Mouse (Mus musculus) heart, embryonic 14.5 days (tissue): ENCODE results near the gene Col7a1. TPM values are rescaled to one million over a fixed set of nuclear protein-coding genes. Genes with fewer than 3 reads are reported as not detected.

Source experiments
- ATAC-seq: fragments of 200-750 bp; cut with Nextera tagmentation; 2 replicates; pipeline ENCODE4 v1.8.0; 2017; ENCODE audit warnings: low read depth, moderate TSS enrichment; ENCODE audit not compliant: insufficient number of reproducible peaks, insufficient read depth, low FRiP score
- H3K27ac ChIP-seq, 2 experiments: fragments of 200-500 bp in 1 of 2; fragments of 300-500 bp in 1 of 2; sonication (generic) in 1 of 2; replicated peaks in 1 of 2; 2 replicates each; pipeline ENCODE4 v1.5.1; 2012 to 2014; ENCODE audit warnings: low read depth in 2 of 2, low read length in 2 of 2, control low read depth in 1 of 2, mild to moderate bottlenecking in 1 of 2, mixed read lengths in 1 of 2; ENCODE audit not compliant: control insufficient read depth in 1 of 2, insufficient read depth in 1 of 2
- H3K27me3 ChIP-seq: fragments of 300-500 bp; sonication (generic); 2 replicates; pipeline ENCODE4 v1.6.1; 2014; ENCODE audit warnings: mild to moderate bottlenecking, low read length, control low read depth; ENCODE audit not compliant: control insufficient read depth, insufficient read depth
- H3K36me3 ChIP-seq: fragments of 300-500 bp; sonication (generic); 2 replicates; pipeline ENCODE4 v1.6.1; 2014; ENCODE audit warnings: mild to moderate bottlenecking, control low read depth, low read length, mixed read lengths; ENCODE audit not compliant: control insufficient read depth, insufficient read depth
- H3K4me1 ChIP-seq, 2 experiments: fragments of 200-500 bp in 1 of 2; fragments of 300-500 bp in 1 of 2; sonication (generic) in 1 of 2; 2 replicates each; pipeline ENCODE4 v1.6.1; 2012 to 2014; ENCODE audit warnings: low read length in 2 of 2, control low read depth in 1 of 2, mixed read lengths in 1 of 2; ENCODE audit not compliant: control insufficient read depth in 2 of 2, insufficient read depth in 2 of 2
- H3K4me2 ChIP-seq: fragments of 300-500 bp; sonication (generic); 2 replicates; pipeline ENCODE4 v1.6.1; 2014; ENCODE audit warnings: mild to moderate bottlenecking, low read length
- H3K4me3 ChIP-seq, 2 experiments: fragments of 200-500 bp in 1 of 2; fragments of 300-500 bp in 1 of 2; sonication (generic) in 1 of 2; 2 replicates each; pipeline ENCODE4 v1.5.1; 2012 to 2014; ENCODE audit warnings: low read length in 2 of 2, mild to moderate bottlenecking in 2 of 2, control low read depth in 1 of 2, low read depth in 1 of 2, moderate library complexity in 1 of 2; ENCODE audit not compliant: control insufficient read depth in 1 of 2, insufficient read depth in 1 of 2
- H3K9ac ChIP-seq: fragments of 300-500 bp; sonication (generic); 2 replicates; pipeline ENCODE4 v1.6.1; 2014; ENCODE audit warnings: mild to moderate bottlenecking, low read length
- H3K9me3 ChIP-seq: fragments of 300-500 bp; sonication (generic); 2 replicates; pipeline ENCODE4 v1.6.1; 2016; ENCODE audit warnings: low read length, control low read depth; ENCODE audit not compliant: control insufficient read depth
- WGBS: fragments of 180-500 bp; shearing (Covaris S2); extraction: QIAGEN DNeasy Blood & Tissue Kit; methylation state at CpG from one replicate; pipeline ENCODE4 v1.1.7; 2014; 5-methylcytosine and 5-hydroxymethylcytosine counted together
- polyA plus RNA-seq: library from polyadenylated mRNA; unstranded; fragments of >200 nt; fragmentation: Nextera tagmentation; extraction: Ambion mirVana; gene quantifications from 2 replicates; pipeline ENCODE4 v1.2.1, GENCODE M21; 2014

Gene Col7a1
- 0.47 and 0.72 TPM in 2 replicates for polyA plus RNA-seq

DNA sequence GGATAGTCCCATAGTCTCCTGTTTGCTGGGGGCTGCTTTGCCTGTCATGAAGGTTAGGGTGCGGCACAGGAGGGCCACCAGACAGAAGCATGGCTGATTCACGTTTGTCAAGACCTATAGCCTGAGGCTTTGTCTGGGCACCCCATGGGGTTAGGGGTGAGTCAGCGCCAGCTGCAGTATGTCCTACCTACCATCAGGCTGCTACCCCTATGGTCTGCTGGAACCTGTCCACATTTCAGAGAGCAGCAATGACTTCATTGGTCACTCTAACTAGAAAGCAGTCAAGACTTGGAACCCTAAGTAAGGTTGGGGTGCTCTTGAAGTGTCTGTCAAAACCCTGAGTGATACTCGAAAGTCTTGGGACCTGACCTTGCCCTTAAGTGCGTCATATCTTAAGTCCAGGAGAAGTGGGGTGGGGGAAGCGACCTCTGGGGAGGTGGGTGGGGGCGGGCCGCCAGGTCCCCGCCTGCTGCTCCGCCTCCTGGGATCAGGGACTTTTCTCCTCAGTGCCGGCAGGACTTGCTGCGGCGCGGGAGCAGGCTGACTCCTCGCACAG lies at the start of gene Col7a1:
TSS of gene Col7a1 (plus strand) at position 506 of the 556 bp plus-strand sequence.
- Histone ChIP-seq H3K4me3 (peak within 1 kb of the TSS; percentile 30), H3K4me2 (peak within 1 kb of the TSS; percentile 58), H3K36me3 (peaks cover 28% of the 10 kb centered on the region), H3K27me3 (peaks cover 17% of the 10 kb centered on the region), H3K9me3 (no peaks in the 10 kb centered on the region), H3K4me1 (peaks cover 14 to 34% of the 10 kb centered on the region in 2 experiments; a peak in 3 of 4 replicates), H3K9ac (peak within 1 kb of the TSS; percentile 48), H3K27ac (no peak within 1 kb of the TSS)
- 10% methylated on average over 14 of the region's 15 CpGs for WGBS
- ATAC-seq, result no peak

DNA sequence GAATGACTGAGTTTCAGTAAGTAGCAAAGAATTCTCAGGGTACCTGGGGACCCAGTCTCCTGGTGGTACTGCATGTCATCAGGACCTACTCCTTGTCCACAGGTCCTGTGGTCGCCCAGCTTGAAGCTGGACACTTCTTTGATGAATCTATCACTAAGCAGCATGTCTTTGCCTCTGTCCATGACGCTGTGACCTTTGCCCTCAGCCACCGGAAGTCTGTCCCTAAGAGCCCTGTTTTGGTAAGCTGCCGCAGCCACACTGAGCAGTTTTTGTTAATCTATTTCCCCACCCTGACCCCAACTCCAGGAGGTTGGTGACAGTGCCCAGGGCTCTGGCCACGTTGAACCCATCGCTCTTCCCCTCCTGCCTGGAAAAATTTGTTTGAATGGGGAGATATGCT lies 41.1 kb upstream of the Col7a1 start:
- ATAC-seq, result no peak
- Histone ChIP-seq H3K4me1 (peaks cover 0 to 3% of the 10 kb centered on the region in 2 experiments; a peak in 1 of 4 replicates), H3K9me3 (no peaks in the 10 kb centered on the region), H3K4me2 (no peak overlapping the region), H3K4me3 (no peak overlapping the region), H3K36me3 (no peaks in the 10 kb centered on the region), H3K27ac (no peak overlapping the region), H3K9ac (no peak overlapping the region), H3K27me3 (no peaks in the 10 kb centered on the region)
- WGBS, result 60% methylated on average over 6 of the region's 6 CpGs

DNA sequence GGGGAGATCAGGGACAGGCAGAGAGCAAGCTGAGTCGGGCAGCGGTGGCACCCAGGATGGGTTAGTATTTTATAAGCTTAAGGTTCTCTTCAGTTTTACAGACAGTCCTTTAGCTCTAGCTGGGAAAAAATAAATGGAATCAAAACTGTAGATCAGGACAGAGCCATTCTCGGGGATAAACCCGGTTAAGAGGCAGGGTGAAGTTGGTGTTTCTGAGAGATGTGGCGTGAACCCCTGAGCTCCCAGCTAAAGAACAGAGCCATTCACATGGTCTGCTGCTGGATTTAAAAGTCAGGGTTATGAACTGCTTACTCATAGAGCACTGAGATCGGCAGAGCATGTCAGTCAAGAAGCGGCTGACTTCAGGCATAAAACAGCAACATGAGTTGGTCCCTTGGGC lies 40.2 kb upstream of the Col7a1 start:
- ATAC-seq, result no peak
- Histone ChIP-seq H3K9ac (no peak overlapping the region), H3K36me3 (no peaks in the 10 kb centered on the region), H3K27me3 (no peaks in the 10 kb centered on the region), H3K9me3 (no peaks in the 10 kb centered on the region), H3K4me1 (peaks cover 0 to 3% of the 10 kb centered on the region in 2 experiments; a peak in 1 of 4 replicates), H3K27ac (no peak overlapping the region), H3K4me2 (no peak overlapping the region), H3K4me3 (no peak overlapping the region)
- WGBS, result 83% methylated on average over 7 of the region's 7 CpGs

DNA sequence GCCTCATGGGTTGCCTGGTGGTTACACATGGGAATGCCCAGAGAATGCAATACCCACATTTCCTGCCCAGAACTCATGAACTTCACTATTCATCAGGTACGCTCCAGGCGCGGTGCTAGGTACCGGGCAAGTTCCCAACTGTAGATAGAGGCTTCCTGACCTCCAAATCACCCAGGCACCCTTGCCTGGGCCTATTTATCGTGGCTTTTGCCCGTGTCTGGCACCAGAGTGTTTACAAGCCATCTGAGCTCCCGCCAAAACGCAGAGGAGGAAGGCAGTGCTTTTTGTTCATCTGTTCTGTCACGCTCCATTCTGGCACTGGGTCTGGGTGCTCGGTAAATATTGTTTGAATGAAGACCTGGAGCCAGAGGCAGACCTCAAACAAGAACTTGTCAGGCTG lies 39.8 kb upstream of the Col7a1 start:
- Histone ChIP-seq H3K27ac (no peak overlapping the region), H3K4me2 (no peak overlapping the region), H3K4me3 (no peak overlapping the region), H3K4me1 (peaks cover 0 to 3% of the 10 kb centered on the region in 2 experiments; a peak in 1 of 4 replicates), H3K36me3 (no peaks in the 10 kb centered on the region), H3K9me3 (no peaks in the 10 kb centered on the region), H3K9ac (no peak overlapping the region), H3K27me3 (no peaks in the 10 kb centered on the region)
- ATAC-seq, result no peak
- WGBS, result 81% methylated on average over 10 of the region's 10 CpGs

GRCm38 (mm10) chr9:108914491-108914890 lies 38.9 kb upstream of the Col7a1 start, which contains the start of gene Tmem89:
Gene Tmem89, plus strand, starts transcription at chr9:108914619.
- no peak; the same call in 1 of the 2 replicates for ATAC-seq
- Histone ChIP-seq H3K9ac (no peak within 1 kb of the TSS), H3K4me2 (no peak within 1 kb of the TSS), H3K4me3 (no peak within 1 kb of the TSS), H3K36me3 (no peaks in the 10 kb centered on the region), H3K4me1 (peaks cover 0 to 3% of the 10 kb centered on the region in 2 experiments; a peak in 1 of 4 replicates), H3K27ac (no peak within 1 kb of the TSS), H3K27me3 (no peaks in the 10 kb centered on the region), H3K9me3 (no peaks in the 10 kb centered on the region)
- 61% methylated on average over 6 of the region's 6 CpGs for WGBS

- no peak overlapping the region for H3K4me3 ChIP-seq
- 79% methylated on average over 8 of the region's 8 CpGs for WGBS
- no peaks in the 10 kb centered on the region for H3K36me3 ChIP-seq
- H3K4me1 ChIP-seq, result no peaks in the 10 kb centered on the region
- no peak for ATAC-seq
- 0 out of 2 replicates have a peak, but pooled peaks cover 2% of the 10 kb centered on the region for H3K9me3 ChIP-seq
- H3K9ac ChIP-seq, result no peak overlapping the region
- H3K27me3 ChIP-seq, result peaks cover 21% of the 10 kb centered on the region; the same call in 1 of the 2 replicates
- no peak overlapping the region for H3K4me2 ChIP-seq
- no peak overlapping the region for H3K27ac ChIP-seq
Observed at GRCm38 (mm10) chr9:108925897-108926296, 27.5 kb upstream of the Col7a1 start.

- no peak for ATAC-seq
- Histone ChIP-seq H3K27me3 (peaks cover 14% of the 10 kb centered on the region; the same call in 1 of the 2 replicates), H3K36me3 (no peaks in the 10 kb centered on the region), H3K9me3 (no peaks in the 10 kb centered on the region), H3K27ac (no peak overlapping the region), H3K4me3 (no peak overlapping the region), H3K4me1 (no peaks in the 10 kb centered on the region), H3K4me2 (no peak overlapping the region), H3K9ac (no peak overlapping the region)
- WGBS, result 78% methylated on average over 3 of the region's 3 CpGs
Observed at GRCm38 (mm10) chr9:108928424-108928823, 25.0 kb upstream of the Col7a1 start.

DNA sequence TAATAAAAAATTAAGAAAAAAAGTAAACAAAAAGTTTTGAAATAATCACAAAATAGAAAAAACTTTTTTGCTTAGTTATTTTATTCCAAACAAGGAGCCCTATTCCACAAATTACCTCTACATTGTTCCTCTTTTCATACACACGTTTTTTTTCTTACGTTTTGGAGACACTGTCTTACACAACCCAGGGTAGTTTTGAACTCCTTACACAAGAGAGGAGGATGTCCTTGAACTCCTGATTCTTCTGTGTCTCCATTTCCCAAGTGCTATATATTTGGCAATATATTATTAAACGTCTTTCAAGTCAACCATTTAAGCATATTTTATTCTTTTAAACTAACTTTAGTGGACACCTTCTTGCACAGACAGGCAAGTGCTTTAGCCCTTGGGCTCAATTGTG lies 17.4 kb upstream of the Col7a1 start:
- WGBS, result 13% methylated on average over 3 of the region's 3 CpGs
- no peaks in the 10 kb centered on the region for H3K27me3 ChIP-seq
- peaks cover 0 to 4% of the 10 kb centered on the region in 2 experiments; a peak in 2 of 4 replicates for H3K4me1 ChIP-seq
- peaks cover 31% of the 10 kb centered on the region for H3K36me3 ChIP-seq
- H3K27ac ChIP-seq, result no peak overlapping the region
- H3K4me2 ChIP-seq, result peak overlapping the region; percentile 15; the same call in 1 of the 2 replicates
- no peak overlapping the region for H3K9ac ChIP-seq
- ATAC-seq, result no peak
- no peaks in the 10 kb centered on the region for H3K9me3 ChIP-seq
- H3K4me3 ChIP-seq, result no peak overlapping the region
